Mouse (Mus musculus) mature B cell (primary cell): ENCODE measurements around the gene Larp1.
"Not testable (repeated sequence)": the region's sequence is repeated elsewhere in the genome, so short reads cannot be mapped to it uniquely, and the experiment has no call there.

Source experiments
- in situ Hi-C: fragments of 300-500 bp; cut with MboI; formaldehyde crosslinking; loops from 2 replicates; pipeline ENCODE4 v1.14.3; 2019

Gene Larp1

GRCm38 (mm10) chr11:58026860-58027259 lies 18.0 kb downstream of the Larp1 start:
- in situ Hi-C loops = no loop called here

DNA sequence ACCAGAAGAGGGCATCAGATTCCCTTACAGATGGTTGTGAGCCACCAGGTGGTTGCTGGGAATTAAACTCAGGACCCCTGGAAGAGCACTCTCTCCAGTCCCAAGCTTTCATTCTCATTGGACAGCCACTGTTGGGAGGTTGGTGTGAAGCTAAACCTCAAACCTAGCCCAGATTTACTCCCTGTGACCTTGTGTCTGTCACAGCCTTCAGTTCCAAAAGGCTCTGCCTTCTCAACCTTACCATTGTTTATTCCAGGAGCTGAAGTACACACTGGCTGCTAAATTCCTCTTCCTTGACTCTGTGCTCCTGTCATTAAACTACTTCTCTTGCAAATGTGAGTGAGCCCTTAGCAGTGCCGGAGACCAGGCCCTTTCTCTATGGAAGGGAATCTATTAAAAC lies 20.1 kb downstream of the Larp1 start:
- in situ Hi-C loops = no loop called here

DNA sequence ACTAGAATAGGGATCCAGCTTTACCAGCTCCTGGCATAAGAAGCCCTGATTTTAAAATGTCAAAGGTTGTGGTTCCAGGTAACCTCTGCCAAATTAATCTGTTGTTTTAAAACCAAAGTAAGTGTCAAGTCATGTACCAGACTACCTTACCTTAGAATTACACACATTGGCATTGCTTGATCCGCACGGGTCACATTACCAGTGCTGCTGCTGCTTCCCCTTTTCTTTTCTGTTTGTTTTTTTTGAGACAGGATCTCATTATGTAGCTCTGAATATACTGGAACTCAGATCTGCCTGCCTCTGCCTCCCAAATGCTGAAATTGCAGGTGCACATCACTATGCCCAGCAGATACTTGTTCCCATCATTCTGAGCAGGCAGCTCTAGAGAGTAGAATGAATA lies 21.0 kb downstream of the Larp1 start:
- in situ Hi-C loops = no loop called here

DNA sequence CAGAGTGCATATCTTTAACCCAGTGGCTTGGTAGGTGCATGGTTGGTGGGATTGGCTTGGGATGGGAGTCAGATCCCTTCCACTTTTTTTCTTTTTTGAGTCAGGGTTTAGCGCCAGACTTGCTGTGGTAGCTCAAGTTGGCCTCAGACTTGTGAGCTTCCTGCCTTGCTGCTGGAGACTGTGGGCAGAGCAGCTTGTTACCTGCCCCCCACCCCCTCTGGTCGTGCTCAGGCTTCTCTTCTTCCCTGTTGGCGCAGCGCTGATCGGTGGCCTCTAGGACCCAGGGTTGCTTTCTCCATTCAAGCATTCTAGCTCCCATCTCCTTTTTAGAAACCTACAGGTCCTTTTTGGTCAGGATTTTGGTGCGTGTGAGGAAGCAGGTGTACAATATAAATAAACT lies 22.3 kb downstream of the Larp1 start:
- in situ Hi-C loops = no loop called here

DNA sequence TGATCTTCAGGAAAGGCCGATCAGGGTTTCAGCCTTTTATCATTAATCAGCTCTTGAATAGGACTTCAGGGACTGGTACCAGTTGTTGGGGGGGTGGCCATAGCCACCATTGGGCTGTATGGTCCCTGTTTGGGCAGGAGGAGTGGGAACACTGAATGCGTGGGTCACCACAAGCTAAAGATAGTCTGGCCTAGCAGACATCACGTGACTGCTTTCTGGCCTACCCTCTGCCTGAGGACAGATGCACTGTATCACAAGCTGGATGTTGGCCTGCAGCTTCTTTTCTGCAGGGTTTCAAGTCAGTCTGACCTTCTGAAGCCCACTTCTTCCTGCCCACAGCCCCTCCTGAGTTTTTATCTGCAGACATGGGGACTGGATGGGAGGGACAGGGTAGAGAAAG lies 24.8 kb downstream of the Larp1 start:
- in situ Hi-C loops = no loop called here

- in situ Hi-C loops = no loop called here
Measured at GRCm38 (mm10) chr11:58039027-58039426, 30.2 kb downstream of the Larp1 start.

GRCm38 (mm10) chr11:58042861-58043431 lies 34.1 kb downstream of the Larp1 start:
- in situ Hi-C loops = no loop called here

DNA sequence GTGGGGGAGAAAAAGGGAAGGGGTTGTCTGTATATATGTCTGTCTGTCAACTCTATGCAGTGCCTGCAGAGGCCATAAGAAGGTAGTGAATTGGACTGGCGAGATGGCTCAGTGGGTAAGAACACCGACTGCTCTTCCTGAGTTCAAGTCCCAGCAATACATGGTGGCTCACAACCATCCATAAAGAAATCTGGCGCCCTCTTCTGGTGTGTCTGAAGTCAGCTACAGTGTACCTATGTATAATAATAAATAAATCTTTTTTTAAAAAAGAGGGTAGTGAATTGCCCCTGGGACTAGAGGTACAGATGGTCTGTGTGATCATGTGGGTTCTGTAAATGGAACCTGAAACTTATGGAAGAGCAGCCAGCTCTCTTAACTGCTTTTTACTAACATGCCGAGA lies 37.6 kb downstream of the Larp1 start:
- in situ Hi-C loops = no loop called here

DNA sequence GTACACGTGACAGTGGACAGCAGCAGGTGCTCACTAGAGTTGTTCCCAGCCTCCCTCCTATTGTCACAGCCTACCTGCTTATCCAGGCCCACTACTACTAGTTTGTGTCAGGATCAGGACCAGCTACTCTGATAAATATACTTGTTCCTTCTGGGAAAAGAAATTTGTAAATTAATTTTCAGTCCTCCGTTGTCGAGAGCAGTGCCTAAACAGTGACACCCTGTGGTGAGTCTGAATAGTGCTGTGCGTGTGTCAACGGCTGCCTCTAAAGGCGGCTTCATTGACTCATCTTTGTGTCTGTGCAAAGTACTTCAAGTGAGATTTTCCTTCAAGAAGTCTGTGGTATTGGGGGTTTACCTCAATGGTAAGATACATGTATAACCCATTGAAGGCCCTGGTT lies 48.6 kb downstream of the Larp1 start:
- in situ Hi-C loops = loop anchor here (10.0 kb wide), 1 partner anchor 103 kb away; no protein-coding TSS in a partner anchor

DNA sequence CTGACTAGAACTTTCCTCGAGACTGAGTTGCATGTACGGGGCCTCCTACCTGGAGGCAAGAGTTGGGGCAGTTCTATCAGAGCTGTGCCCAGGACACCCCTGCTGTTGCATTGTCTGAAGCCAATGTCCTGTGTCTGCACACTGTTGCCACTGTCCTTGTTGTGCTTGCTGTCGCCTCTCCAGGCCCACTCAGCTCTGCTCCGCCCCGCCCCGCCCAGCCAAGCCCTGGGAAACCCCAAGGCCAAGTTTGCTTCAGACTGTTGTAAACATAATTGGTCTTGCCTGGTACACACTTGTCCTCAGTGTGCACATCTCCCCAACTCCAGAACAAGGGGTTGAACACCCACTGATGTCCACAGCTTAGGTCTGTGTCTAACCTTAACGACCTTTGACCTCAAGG lies 50.9 kb downstream of the Larp1 start:
- in situ Hi-C loops = loop anchor here (10.0 kb wide), 1 partner anchor 105 kb away; no protein-coding TSS in a partner anchor

DNA sequence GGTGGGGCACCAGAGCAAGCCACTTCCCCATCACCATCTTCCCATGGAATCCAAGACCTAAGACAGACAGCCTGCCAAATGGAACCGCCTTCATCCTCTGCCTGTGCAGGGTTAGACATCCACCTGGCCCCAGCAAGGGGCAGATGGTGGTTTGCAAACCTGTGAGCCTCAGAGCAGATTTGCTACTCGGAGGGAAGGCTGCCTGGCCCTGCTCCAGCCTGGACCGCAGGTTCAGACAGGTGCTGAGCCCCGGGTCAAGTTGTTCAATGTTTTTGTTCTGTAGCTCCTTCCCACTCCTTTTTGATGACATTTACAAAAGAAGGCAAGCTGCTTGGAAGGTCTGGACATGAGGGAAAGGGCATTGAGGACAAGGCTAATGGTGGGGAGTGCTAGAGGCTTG lies 52.4 kb downstream of the Larp1 start:
- in situ Hi-C loops = not testable (repeated sequence)

- in situ Hi-C loops = no loop called here
Measured at GRCm38 (mm10) chr11:58062586-58062985, 53.7 kb downstream of the Larp1 start.

DNA sequence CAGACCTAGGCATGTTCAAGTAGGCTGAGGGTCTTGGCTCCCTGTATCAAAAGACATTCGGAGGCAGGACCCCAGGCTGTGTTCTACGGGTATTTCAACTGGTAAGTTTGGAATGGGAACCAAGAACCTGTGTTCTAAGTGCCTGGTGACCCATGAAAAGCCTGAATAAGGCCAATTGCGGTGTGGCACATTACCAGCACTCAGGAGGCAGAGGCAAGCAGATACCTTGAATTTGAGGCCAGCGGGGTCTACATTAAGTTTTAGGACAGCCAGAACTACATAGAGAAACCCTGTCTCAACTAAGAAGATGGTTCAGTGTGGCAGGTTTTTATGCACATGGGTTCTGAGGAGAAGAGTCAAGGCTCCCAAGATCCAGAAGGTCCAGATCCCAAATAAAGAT lies 56.2 kb downstream of the Larp1 start:
- in situ Hi-C loops = no loop called here

- in situ Hi-C loops = no loop called here
Measured at GRCm38 (mm10) chr11:58072978-58073377, 64.1 kb downstream of the Larp1 start.

DNA sequence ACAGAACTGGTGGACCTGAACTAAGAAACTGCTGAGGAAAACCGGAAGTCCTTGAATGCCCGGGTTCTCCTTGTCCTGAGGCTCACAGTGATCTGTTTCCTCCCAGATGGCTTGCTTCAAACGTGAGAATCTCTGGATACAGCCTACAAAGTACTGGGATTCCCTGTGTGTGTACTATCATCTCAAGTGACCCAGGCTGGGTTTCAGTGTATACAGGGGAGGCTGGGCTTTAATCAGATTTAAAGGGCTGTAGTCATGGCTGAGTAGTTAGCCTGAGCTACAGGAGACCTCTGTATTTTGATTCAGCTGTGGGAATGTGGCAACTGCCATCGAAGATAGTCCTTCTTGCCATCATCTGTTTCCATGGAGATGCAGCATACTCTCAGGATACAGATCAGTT lies 68.4 kb downstream of the Larp1 start:
- in situ Hi-C loops = no loop called here

DNA sequence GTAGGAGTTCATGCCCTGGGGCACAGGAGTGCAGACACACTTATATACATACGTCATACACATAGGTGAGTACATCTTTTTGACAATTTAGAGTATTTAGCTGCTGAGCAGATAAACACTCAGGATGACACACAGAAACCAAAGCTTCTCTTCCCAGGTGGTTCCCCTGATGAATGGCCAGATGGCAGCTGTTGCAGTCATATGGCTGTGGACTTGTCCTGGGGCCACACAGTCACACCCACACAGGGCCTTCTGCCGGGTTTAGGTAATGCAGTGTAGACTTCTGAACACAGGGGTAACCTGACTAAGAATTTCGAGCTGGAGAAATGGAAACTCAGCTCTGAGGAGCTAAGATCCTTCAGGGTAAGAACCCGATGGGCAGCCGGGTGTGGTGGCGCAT lies 72.9 kb downstream of the Larp1 start:
- in situ Hi-C loops = no loop called here

- in situ Hi-C loops = no loop called here
Measured at GRCm38 (mm10) chr11:58092541-58092940, 83.7 kb downstream of the Larp1 start.

- in situ Hi-C loops = no loop called here
Measured at GRCm38 (mm10) chr11:58093021-58093528, 84.2 kb downstream of the Larp1 start, which contains the start of gene Gm12248. Gene Gm12248 (minus strand): TSS chr11:58093134.

GRCm38 (mm10) chr11:58094766-58095165 lies 85.9 kb downstream of the Larp1 start:
- in situ Hi-C loops = no loop called here

- in situ Hi-C loops = no loop called here
Measured at GRCm38 (mm10) chr11:58095561-58095960, 86.7 kb downstream of the Larp1 start.

GRCm38 (mm10) chr11:58096160-58096559 lies 87.3 kb downstream of the Larp1 start:
- in situ Hi-C loops = no loop called here

DNA sequence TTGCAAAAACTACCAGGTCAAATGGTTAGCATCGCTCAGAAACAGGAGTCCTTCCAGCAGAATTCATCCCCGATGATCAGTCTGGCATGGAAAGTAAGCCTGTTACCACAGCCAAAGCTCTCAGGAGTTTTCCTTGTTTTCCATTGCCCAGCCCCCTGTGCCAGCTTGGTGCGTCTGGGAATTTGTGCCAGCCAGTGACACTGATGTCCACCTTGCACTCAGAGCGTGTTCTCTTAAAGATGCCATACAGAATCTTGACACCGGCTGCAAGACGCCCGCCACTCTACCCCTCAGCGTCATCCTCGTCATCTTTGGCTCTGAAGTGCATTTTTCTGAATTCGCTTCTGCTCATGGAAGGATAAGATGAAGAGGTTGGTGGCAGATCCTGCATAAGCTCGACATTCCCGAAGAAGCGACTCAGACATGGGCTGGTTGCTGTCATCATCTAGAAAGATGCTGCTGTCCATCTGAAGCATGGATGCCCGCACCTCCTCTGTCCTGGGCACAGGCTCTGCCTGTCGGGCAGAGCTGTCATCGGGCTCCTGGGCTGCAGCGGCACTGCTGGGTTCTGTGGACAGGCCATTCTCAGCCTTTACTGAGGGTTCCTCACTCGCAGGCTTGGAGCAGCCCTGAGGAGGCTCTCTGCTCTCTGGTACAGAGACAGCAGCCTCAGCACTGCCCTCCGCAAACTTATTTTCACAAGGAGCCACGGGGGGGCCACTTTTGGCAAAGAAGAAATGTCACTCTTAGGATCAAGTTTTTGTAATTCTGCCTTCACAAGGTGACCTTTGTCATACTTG lies 88.2 kb downstream of the Larp1 start:
- in situ Hi-C loops = no loop called here

DNA sequence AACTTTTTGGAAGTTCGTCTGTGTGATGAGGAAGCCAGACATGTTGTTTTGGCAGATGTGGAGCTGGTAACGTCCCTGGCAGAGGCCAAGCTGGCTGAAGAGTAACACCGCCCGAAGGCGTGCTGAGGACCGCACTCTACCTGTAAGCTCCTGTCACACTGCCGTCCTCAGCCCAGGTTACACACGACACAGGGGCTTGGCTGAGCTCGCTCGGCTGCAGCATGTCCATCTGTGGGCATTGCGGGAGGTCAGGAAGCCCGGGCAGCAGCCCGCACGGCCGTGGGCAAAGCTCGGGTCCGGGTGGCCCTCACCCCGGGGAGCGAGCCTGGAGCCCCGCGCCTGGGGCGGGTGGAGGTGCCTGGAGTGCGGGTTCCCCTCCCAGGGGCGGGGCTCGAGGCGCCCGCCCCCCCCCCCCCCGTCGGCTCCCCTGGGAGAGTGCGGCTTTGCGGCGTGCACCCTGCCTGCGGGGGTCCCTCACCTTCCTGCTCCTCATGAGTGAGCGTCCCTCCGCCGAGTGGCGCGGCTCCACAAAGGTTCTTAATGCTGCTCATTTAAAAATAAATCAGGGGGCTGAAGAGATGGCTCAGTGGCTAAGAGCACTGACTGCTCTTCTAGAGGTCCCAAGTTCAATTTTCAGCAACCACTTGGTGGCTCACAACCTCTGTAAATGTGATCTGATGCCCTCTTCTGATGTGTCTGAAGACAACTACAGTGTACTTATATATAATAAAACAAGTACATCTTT lies 88.9 kb downstream of the Larp1 start:
- in situ Hi-C loops = no loop called here
